Mouse (Mus musculus) brain, embryonic 14.5 days (tissue): ENCODE data around the gene Nek6.

Source experiments
- CTCF ChIP-seq: fragments of 200-500 bp; IDR thresholded peaks from 2 replicates; pipeline ENCODE4 v1.5.1; 2012; ENCODE audit warnings: inconsistent platforms, mild to moderate bottlenecking, moderate library complexity, borderline replicate concordance; ENCODE audit not compliant: insufficient read depth, insufficient read length; ENCODE audit errors: extremely low read depth
- POLR2A ChIP-seq: fragments of 200-500 bp; IDR thresholded peaks from 2 replicates; pipeline ENCODE4 v1.6.1; 2012; ENCODE audit warnings: mild to moderate bottlenecking, inconsistent platforms, borderline replicate concordance; ENCODE audit not compliant: poor library complexity, insufficient read depth, insufficient read length, severe bottlenecking; ENCODE audit errors: extremely low read depth

GRCm38 (mm10) chr2:38497594-38497993 is 13.8 kb upstream of the Nek6 start:
- TF ChIP-seq CTCF (no peak), POLR2A (no peak)
